Mouse (Mus musculus) liver, postnatal 0 days (tissue): Measurements from ENCODE around the gene Disp1. TPM values are rescaled to one million over a fixed set of nuclear protein-coding genes. Genes with fewer than 3 reads are reported as not detected.

ENCODE experiments used
- ATAC-seq: fragments of 200-750 bp; cut with Nextera tagmentation; 2 replicates; pipeline ENCODE4 v1.8.0; 2017; ENCODE audit warnings: mild to moderate bottlenecking, moderate library complexity
- DNase-seq: peaks from one replicate; pipeline ENCODE4 v3.0.0-alpha.2; 2016
- H3K27ac ChIP-seq: fragments of 300-500 bp; sonication (generic); 2 replicates; pipeline ENCODE4 v1.5.1; 2014; ENCODE audit warnings: antibody characterized with exemption, moderate library complexity, mild to moderate bottlenecking, low read depth
- H3K27me3 ChIP-seq: fragments of 300-500 bp; sonication (generic); 2 replicates; pipeline ENCODE4 v1.6.1; 2014; ENCODE audit warnings: low read length, control low read depth, mixed read lengths; ENCODE audit not compliant: insufficient read depth
- H3K36me3 ChIP-seq: fragments of 300-500 bp; sonication (generic); replicated peaks from 2 replicates; pipeline ENCODE4 v1.6.1; 2014; ENCODE audit warnings: mild to moderate bottlenecking, control low read depth, low read length, moderate library complexity, mixed read lengths; ENCODE audit not compliant: insufficient read depth
- H3K4me1 ChIP-seq: fragments of 300-500 bp; sonication (generic); 2 replicates; pipeline ENCODE4 v1.6.1; 2014; ENCODE audit warnings: antibody characterized with exemption, mild to moderate bottlenecking, control low read depth; ENCODE audit not compliant: insufficient read depth
- H3K4me2 ChIP-seq: fragments of 300-500 bp; sonication (generic); 2 replicates; pipeline ENCODE4 v1.6.1; 2014; ENCODE audit warnings: low read depth, mild to moderate bottlenecking, low read length, moderate library complexity, mixed read lengths
- H3K4me3 ChIP-seq: fragments of 300-500 bp; sonication (generic); 2 replicates; pipeline ENCODE4 v1.5.1; 2014; ENCODE audit warnings: low read depth, low read length
- H3K9ac ChIP-seq: fragments of 300-500 bp; sonication (generic); replicated peaks from 2 replicates; pipeline ENCODE4 v1.6.1; 2014; ENCODE audit warnings: mild to moderate bottlenecking, moderate library complexity
- H3K9me3 ChIP-seq: fragments of 300-500 bp; sonication (generic); 2 replicates; pipeline ENCODE4 v1.6.1; 2016; ENCODE audit warnings: mild to moderate bottlenecking, control low read depth, low read length, mixed read lengths
- CTCF ChIP-seq: sonication (generic); IDR thresholded peaks from 2 replicates; pipeline ENCODE4 v1.5.1; 2016; ENCODE audit warnings: antibody characterized with exemption, low read depth
- EP300 ChIP-seq: IDR thresholded peaks from 2 replicates; pipeline ENCODE4 v1.6.1; 2016; ENCODE audit warnings: antibody characterized with exemption, low read depth, mild to moderate bottlenecking
- WGBS: fragments of 180-500 bp; shearing (Covaris S2); extraction: QIAGEN DNeasy Blood & Tissue Kit; methylation state at CpG from one replicate; pipeline ENCODE4 v1.1.7; 2014; ENCODE audit not compliant: insufficient replicate concordance; 5-methylcytosine and 5-hydroxymethylcytosine counted together
- polyA plus RNA-seq: library from polyadenylated mRNA; unstranded; fragments of >200 nt; fragmentation: Nextera tagmentation; extraction: Ambion mirVana; gene quantifications from 2 replicates; pipeline ENCODE4 v1.2.1, GENCODE M21; 2015

The Disp1 gene
- polyA plus RNA-seq, 1 experiment from 2014 or later: 1.9 TPM

DNA sequence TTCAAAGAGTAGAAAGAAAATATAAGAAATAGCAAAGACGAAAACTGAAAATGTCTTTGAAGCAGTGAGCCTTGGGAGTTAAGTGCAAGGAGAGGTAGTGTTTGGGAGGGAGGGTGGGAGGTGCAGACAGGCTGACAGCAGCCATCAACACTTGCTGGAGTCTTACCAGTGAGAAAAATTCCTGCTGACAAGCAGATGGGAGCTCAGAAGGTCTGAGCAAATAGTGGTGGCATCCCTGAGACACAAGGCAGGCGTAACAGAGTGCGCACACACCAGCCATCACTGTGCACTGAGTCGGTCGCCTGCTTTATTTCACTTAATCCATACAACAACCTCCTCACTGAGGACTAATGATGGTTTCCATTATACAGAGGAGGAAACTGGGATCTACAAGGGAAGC lies 37.8 kb downstream of the Disp1 start:
- WGBS: 71% methylated on average over 5 of the region's 5 CpGs
- no peak for DNase-seq

DNA sequence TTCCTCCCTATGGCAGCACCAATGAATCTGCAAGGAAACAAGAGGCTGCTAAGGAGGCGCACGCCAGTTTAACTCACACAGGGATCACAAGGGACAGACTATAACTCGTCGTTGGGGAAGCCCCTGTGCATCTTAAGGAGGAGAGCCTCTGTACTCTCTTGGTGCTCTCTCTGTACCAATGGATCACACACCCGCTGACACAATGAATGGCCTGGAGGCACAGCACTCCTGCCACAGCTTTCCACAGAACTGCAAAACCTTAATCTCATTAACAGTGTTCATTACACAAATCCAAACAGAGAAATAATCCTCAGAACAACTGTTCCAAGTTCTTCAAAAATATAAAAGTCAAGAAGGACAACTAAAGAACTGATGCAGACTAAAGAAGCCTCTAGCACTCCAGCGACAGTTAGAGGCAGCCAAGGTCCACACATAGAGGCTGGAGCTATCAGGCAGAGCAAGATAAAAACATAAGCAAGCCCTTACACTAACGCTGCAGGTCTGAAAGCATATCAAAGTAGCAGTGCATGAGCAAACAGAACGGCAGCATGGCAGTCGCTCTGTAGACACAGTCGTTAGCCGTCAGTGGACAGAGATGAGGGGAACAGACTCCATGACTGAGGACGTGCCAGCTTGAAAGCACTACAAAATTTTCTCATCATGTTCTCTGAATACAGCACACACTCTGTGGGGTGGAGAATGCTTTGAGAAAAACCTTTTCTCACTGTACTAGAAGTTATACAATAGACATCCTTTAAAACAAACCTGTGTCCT lies 38.5 kb downstream of the Disp1 start:
- Histone ChIP-seq H3K4me2 (no peak overlapping the region), H3K27me3 (no peaks in the 10 kb centered on the region), H3K4me1 (peaks cover 10% of the 10 kb centered on the region), H3K27ac (no peak overlapping the region), H3K9me3 (no peaks in the 10 kb centered on the region), H3K9ac (no peak overlapping the region), H3K4me3 (no peak overlapping the region), H3K36me3 (no peaks in the 10 kb centered on the region)
- TF ChIP-seq CTCF (no peak), EP300 (no peak)
- WGBS: 61% methylated on average over 12 of the region's 12 CpGs
- no peak for ATAC-seq
- no peak for DNase-seq

More for the DNA sequence above, 37.8 kb downstream of the Disp1 start:
- no peak for TF ChIP-seq EP300
- no peak for TF ChIP-seq CTCF
- Histone ChIP-seq H3K4me2 (no peak overlapping the region), H3K4me3 (no peak overlapping the region), H3K9ac (no peak overlapping the region), H3K9me3 (no peaks in the 10 kb centered on the region), H3K27me3 (no peaks in the 10 kb centered on the region), H3K36me3 (no peaks in the 10 kb centered on the region), H3K27ac (no peak overlapping the region), H3K4me1 (peaks cover 10% of the 10 kb centered on the region)
- ATAC-seq: no peak

DNA sequence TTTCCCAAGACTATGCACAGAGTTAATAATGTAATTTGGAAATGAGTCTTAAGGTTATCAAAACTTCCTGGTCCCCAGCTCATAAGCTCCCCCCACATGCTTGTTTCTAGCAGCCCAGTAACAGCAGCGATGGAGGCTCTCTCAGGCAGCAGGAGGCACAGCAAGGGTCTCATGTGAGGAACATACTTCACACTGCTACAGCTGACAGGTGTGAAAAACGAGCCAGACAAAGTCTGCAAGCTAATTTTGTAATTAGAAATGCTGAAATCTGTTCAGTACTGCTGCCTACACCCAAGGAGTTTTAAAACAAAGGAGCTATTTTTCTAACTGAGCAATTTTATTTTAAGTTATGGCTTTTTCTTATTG lies 40.3 kb downstream of the Disp1 start:
- no peaks in the 10 kb centered on the region for H3K27me3 ChIP-seq
- DNase-seq: no peak
- H3K27ac ChIP-seq: no peak overlapping the region
- WGBS: 73% methylated on average over 2 of the region's 2 CpGs
- ATAC-seq: no peak
- H3K4me1 ChIP-seq: peaks cover 10% of the 10 kb centered on the region
- no peak overlapping the region for H3K9ac ChIP-seq
- H3K4me2 ChIP-seq: no peak overlapping the region
- H3K9me3 ChIP-seq: no peaks in the 10 kb centered on the region
- no peaks in the 10 kb centered on the region for H3K36me3 ChIP-seq
- no peak overlapping the region for H3K4me3 ChIP-seq
- no peak for TF ChIP-seq CTCF

DNA sequence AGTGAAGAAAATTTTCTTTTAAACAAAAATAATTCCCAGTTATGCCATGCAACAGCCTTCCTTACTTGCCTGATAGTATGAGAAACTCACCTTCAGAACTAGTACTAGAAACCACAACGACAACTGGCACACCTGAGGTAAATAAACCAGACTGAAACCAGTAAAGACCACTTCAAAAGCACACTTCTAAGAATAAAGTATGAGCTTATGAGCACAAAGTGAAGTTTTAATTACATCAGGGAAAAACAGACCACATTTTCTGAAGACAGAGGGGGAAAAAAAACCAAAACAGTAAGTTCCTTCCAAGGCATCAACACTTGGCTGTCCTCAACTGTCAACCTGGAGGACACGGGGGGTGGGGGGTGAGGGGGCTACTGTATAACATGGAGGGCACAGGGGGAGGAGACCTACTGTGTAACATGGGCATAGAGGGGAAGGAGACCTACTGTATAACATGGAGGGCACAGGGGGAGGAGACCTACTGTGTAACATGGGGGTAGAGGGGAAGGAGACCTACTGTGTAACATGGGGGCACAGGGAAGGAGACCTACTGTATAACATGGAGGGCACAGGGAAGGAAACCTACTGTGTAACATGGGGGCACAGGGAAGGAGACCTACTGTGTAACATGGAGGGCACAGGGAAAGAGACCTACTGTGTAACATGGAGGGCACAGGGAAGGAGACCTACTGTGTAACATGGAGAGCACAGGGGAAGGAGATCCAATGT lies 40.9 kb downstream of the Disp1 start:
- H3K9me3 ChIP-seq: no peaks in the 10 kb centered on the region
- H3K27ac ChIP-seq: no peak overlapping the region
- no peaks in the 10 kb centered on the region for H3K27me3 ChIP-seq
- DNase-seq (no peak), ATAC-seq (no peak)
- H3K4me1 ChIP-seq: peaks cover 10% of the 10 kb centered on the region
- 73% methylated on average over 2 of the region's 2 CpGs for WGBS
- no peak overlapping the region for H3K9ac ChIP-seq
- H3K36me3 ChIP-seq: no peaks in the 10 kb centered on the region
- no peak overlapping the region for H3K4me3 ChIP-seq
- H3K4me2 ChIP-seq: no peak overlapping the region
- TF ChIP-seq CTCF (no peak), EP300 (no peak)

DNA sequence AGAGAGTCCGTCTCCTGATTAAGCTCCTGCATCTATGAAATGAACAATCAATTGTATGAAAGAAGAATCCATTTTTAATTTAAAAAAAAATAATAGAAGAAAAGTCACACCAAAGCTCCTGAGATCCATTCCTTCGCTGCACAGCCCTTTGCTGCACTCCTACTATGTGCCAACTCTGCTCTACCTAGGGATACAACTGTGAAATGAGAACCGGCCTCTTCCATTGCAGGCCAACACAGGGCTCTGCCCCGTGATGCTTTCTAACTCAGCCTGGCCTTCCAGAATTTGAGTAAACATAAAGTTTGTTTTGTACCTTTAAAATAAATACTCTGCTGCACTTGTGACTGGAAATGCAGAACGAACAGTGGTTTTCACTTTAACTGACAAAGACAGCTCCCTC lies 42.0 kb downstream of the Disp1 start:
- peaks cover 5% of the 10 kb centered on the region; the same call in 1 of the 2 replicates for H3K4me1 ChIP-seq
- no peaks in the 10 kb centered on the region for H3K36me3 ChIP-seq
- DNase-seq (no peak), ATAC-seq (peak; percentile 21)
- peak overlapping the region; percentile 52 for H3K27ac ChIP-seq
- no peak overlapping the region for H3K4me3 ChIP-seq
- no peaks in the 10 kb centered on the region for H3K9me3 ChIP-seq
- no peak overlapping the region; the same call in 1 of the 2 replicates for H3K9ac ChIP-seq
- no peaks in the 10 kb centered on the region for H3K27me3 ChIP-seq
- TF ChIP-seq CTCF: no peak
- TF ChIP-seq EP300: no peak
- H3K4me2 ChIP-seq: no peak overlapping the region
- 66% methylated on average over 5 of the region's 5 CpGs for WGBS

DNA sequence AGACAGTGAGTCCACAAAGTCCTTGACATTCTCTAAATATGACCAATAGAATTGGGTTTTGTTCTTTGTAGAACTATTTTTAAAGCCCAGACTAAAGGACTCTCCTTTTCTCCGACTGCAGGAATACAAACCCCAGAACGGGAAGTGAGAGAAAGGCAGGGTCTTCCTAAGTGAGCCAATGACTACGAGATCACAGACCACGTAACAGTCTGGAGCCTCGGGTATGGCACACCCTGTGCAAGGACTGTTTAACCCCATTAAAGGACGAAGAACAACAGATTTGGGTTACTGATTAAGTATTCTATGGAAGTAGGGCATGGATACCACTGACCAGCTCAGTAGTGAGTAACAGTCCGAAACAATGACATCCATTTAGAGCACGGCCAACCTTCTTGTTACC lies 46.1 kb downstream of the Disp1 start:
- Histone ChIP-seq H3K4me3 (no peak overlapping the region), H3K27me3 (no peaks in the 10 kb centered on the region), H3K4me2 (no peak overlapping the region), H3K4me1 (no peaks in the 10 kb centered on the region), H3K27ac (no peak overlapping the region), H3K36me3 (no peaks in the 10 kb centered on the region), H3K9ac (no peak overlapping the region), H3K9me3 (no peaks in the 10 kb centered on the region)
- TF ChIP-seq CTCF (no peak), EP300 (no peak)
- DNase-seq (no peak), ATAC-seq (no peak)
- WGBS: 72% methylated on average over 8 of the region's 8 CpGs
